Mouse (Mus musculus): ENCODE measurements around the gene Rbm45. TPM values are rescaled to one million over a fixed set of nuclear protein-coding genes. Genes with fewer than 3 reads are reported as not detected.

Rbm45 gene
- polyA plus RNA-seq, 1 experiment = 24.1 TPM

- H3K4me3 ChIP-seq (ENCODE audit: insufficient read depth, poor library complexity, severe bottlenecking) = peak overlapping the region; percentile 29
- no peaks in the 10 kb centered on the region for H3K36me3 ChIP-seq (ENCODE audit: control insufficient read depth, insufficient read depth)
- H3K79me2 ChIP-seq (ENCODE audit: control insufficient read depth, insufficient read depth) = no peaks in the 10 kb centered on the region
- no peaks in the 10 kb centered on the region for H3K27me3 ChIP-seq (ENCODE audit: control insufficient read depth, insufficient read depth, insufficient read length)
- no peak for TF ChIP-seq CTCF (IDR thresholded peaks at IDR 0.05; ENCODE audit: control insufficient read depth, insufficient read depth, insufficient read length)
- TF ChIP-seq CEBPB (IDR thresholded peaks at IDR 0.05; ENCODE audit: low read depth) = no peak
- TF ChIP-seq USF1 (IDR thresholded peaks at IDR 0.05; ENCODE audit: low read depth) = no peak
- no peak for TF ChIP-seq FOSL1 (IDR thresholded peaks at IDR 0.05; ENCODE audit: insufficient read depth, low read length, poor library complexity, severe bottlenecking)
- TF ChIP-seq MYOD1 (IDR thresholded peaks at IDR 0.05; ENCODE audit: control insufficient read depth, insufficient read length, low read depth) = no peak
- no peak for TF ChIP-seq MYOG (IDR thresholded peaks at IDR 0.05; ENCODE audit: control insufficient read depth, extremely low read depth, insufficient read length)
- no peak for TF ChIP-seq MAX (IDR thresholded peaks at IDR 0.05)
- no peaks in the 10 kb centered on the region for H3K79me3 ChIP-seq (ENCODE audit: low read depth)
- H3ac ChIP-seq (ENCODE audit: control insufficient read depth, insufficient read length, low read depth) = peak overlapping the region; percentile 88
These were observed 35.9 kb downstream of the Rbm45 start for GRCm38 (mm10) chr2:76405596-76406150.

DNA sequence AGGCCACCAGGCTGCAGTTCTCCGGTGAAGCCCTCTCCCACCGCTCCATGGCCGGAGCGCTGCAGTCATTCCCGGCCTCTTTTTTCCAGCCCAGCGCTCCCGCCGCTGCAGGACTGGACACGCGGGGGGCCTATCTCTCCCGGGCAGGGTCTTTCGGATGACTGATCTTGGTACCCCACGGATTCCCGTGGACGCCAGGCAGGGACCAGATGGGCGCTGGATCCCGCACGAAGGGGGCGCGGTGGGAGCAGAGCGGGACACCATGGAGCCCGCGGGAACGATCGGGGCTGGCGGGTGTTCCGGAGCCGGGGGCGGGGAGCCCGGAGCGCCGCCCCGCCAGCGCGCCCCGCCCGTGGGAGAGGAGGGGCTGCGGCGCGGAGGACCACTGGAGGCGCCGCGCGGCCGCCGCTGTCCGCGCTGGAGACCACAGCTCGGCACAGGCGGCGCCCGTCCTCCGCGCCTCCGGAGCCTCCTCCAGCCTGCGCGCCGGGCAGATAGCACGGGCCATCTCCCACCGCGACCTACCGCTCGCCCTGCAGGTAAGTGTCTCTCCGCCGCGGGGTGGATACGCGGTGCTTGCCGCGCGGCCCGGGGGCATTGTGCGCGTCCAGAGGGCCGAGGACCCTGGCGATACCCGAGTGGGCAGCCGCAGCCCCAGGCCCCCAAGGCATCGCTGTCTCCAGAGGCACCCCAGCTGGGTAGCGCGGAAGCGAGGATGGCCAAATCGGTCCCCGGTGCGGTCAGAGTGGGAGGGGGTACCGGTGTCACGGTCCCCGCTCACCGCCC, 36.6 kb downstream of the Rbm45 start, which contains the start of gene Osbpl6:
TSS of gene Osbpl6 (plus strand) at position 358 of the 786 bp plus-strand sequence.
- TF ChIP-seq CTCF (IDR thresholded peaks at IDR 0.05; ENCODE audit: control insufficient read depth, insufficient read depth, insufficient read length) (peak; percentile 28), CEBPB (IDR thresholded peaks at IDR 0.05; ENCODE audit: low read depth) (no peak)

GRCm38 (mm10) chr2:76406937-76407441, 37.2 kb downstream of the Rbm45 start:
- no peaks in the 10 kb centered on the region for H3K36me3 ChIP-seq (ENCODE audit: control insufficient read depth, insufficient read depth)
- no peak for TF ChIP-seq CEBPB (IDR thresholded peaks at IDR 0.05; ENCODE audit: low read depth)
- no peak for TF ChIP-seq MAX (IDR thresholded peaks at IDR 0.05)
- TF ChIP-seq MYOD1 (IDR thresholded peaks at IDR 0.05; ENCODE audit: control insufficient read depth, insufficient read length, low read depth) = no peak
- TF ChIP-seq FOSL1 (IDR thresholded peaks at IDR 0.05; ENCODE audit: insufficient read depth, low read length, poor library complexity, severe bottlenecking) = no peak
- TF ChIP-seq MYOG (IDR thresholded peaks at IDR 0.05; ENCODE audit: control insufficient read depth, extremely low read depth, insufficient read length) = no peak
- no peak for TF ChIP-seq USF1 (IDR thresholded peaks at IDR 0.05; ENCODE audit: low read depth)
- no peak for TF ChIP-seq CTCF (IDR thresholded peaks at IDR 0.05; ENCODE audit: control insufficient read depth, insufficient read depth, insufficient read length)
- peak overlapping the region; percentile 29 for H3K4me3 ChIP-seq (ENCODE audit: insufficient read depth, poor library complexity, severe bottlenecking)
- H3K79me3 ChIP-seq (ENCODE audit: low read depth) = no peaks in the 10 kb centered on the region
- H3K79me2 ChIP-seq (ENCODE audit: control insufficient read depth, insufficient read depth) = no peaks in the 10 kb centered on the region
- no peaks in the 10 kb centered on the region for H3K27me3 ChIP-seq (ENCODE audit: control insufficient read depth, insufficient read depth, insufficient read length)
- peak overlapping the region; percentile 93 for H3ac ChIP-seq (ENCODE audit: control insufficient read depth, insufficient read length, low read depth)

More for the DNA sequence above, 36.6 kb downstream of the Rbm45 start, which contains the start of gene Osbpl6:
- Histone ChIP-seq H3ac (ENCODE audit: control insufficient read depth, insufficient read length, low read depth) (peak within 1 kb of the TSS; percentile 93), H3K79me3 (ENCODE audit: low read depth) (no peaks in the 10 kb centered on the region), H3K36me3 (ENCODE audit: control insufficient read depth, insufficient read depth) (no peaks in the 10 kb centered on the region), H3K79me2 (ENCODE audit: control insufficient read depth, insufficient read depth) (no peaks in the 10 kb centered on the region), H3K27me3 (ENCODE audit: control insufficient read depth, insufficient read depth, insufficient read length) (no peaks in the 10 kb centered on the region), H3K4me3 (ENCODE audit: insufficient read depth, poor library complexity, severe bottlenecking) (peak within 1 kb of the TSS; percentile 29)

DNA sequence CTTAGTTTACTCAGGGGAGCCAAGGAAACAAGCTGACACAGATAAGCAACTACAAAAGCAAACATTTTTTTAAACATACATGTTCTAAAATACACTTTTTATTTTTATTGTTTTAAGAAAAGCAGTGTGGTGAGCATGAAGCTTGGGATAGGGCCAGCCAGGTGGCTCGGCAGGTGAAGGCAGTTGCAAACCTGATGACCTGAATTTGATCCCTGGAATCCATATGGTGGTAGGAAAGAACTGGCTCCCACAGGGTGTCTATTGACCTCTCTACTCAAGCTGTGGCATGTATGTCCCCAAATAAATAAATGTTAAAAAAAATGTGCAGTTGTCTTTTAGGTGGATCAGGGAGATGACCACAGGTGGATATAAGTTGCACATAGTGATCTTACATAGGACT, 39.7 kb downstream of the Rbm45 start:
- no peak overlapping the region for H3K4me3 ChIP-seq (ENCODE audit: insufficient read depth, poor library complexity, severe bottlenecking)
- H3K79me2 ChIP-seq (ENCODE audit: control insufficient read depth, insufficient read depth) = no peaks in the 10 kb centered on the region
- TF ChIP-seq FOSL1 (IDR thresholded peaks at IDR 0.05; ENCODE audit: insufficient read depth, low read length, poor library complexity, severe bottlenecking) (no peak), MYOG (IDR thresholded peaks at IDR 0.05; ENCODE audit: control insufficient read depth, extremely low read depth, insufficient read length) (no peak), CEBPB (IDR thresholded peaks at IDR 0.05; ENCODE audit: low read depth) (no peak), CTCF (IDR thresholded peaks at IDR 0.05; ENCODE audit: control insufficient read depth, insufficient read depth, insufficient read length) (no peak), USF1 (IDR thresholded peaks at IDR 0.05; ENCODE audit: low read depth) (no peak), MYOD1 (IDR thresholded peaks at IDR 0.05; ENCODE audit: control insufficient read depth, insufficient read length, low read depth) (no peak), MAX (IDR thresholded peaks at IDR 0.05) (no peak)
- no peaks in the 10 kb centered on the region for H3K27me3 ChIP-seq (ENCODE audit: control insufficient read depth, insufficient read depth, insufficient read length)
- H3K36me3 ChIP-seq (ENCODE audit: control insufficient read depth, insufficient read depth) = no peaks in the 10 kb centered on the region
- H3K79me3 ChIP-seq (ENCODE audit: low read depth) = no peaks in the 10 kb centered on the region
- H3ac ChIP-seq (ENCODE audit: control insufficient read depth, insufficient read length, low read depth) = no peak overlapping the region

DNA sequence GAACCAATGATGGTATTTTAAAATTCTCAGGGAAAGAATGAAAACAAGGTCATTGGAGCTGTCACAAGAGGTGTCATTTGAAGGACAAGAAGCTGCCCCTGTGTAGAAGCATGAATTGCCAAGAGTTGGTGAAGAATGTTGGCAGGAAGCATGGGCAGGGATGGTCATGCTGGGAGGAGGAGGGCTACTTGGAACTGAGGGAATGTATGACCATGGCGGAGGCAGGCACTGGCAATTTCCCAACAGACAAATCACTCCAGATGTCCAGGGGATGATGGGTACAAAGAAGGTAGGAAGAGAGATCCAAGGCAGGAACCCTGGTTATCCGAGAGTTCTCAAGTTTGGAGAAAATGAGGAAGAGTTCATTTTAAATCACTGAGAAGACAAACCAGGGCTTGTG, 40.2 kb downstream of the Rbm45 start:
- H3K79me2 ChIP-seq (ENCODE audit: control insufficient read depth, insufficient read depth) = no peaks in the 10 kb centered on the region
- H3K79me3 ChIP-seq (ENCODE audit: low read depth) = no peaks in the 10 kb centered on the region
- no peak overlapping the region for H3ac ChIP-seq (ENCODE audit: control insufficient read depth, insufficient read length, low read depth)
- H3K36me3 ChIP-seq (ENCODE audit: control insufficient read depth, insufficient read depth) = no peaks in the 10 kb centered on the region
- no peaks in the 10 kb centered on the region for H3K27me3 ChIP-seq (ENCODE audit: control insufficient read depth, insufficient read depth, insufficient read length)
- TF ChIP-seq CEBPB (IDR thresholded peaks at IDR 0.05; ENCODE audit: low read depth) = no peak
- TF ChIP-seq USF1 (IDR thresholded peaks at IDR 0.05; ENCODE audit: low read depth) = no peak
- TF ChIP-seq FOSL1 (IDR thresholded peaks at IDR 0.05; ENCODE audit: insufficient read depth, low read length, poor library complexity, severe bottlenecking) = no peak
- TF ChIP-seq MYOG (IDR thresholded peaks at IDR 0.05; ENCODE audit: control insufficient read depth, extremely low read depth, insufficient read length) = no peak
- no peak for TF ChIP-seq CTCF (IDR thresholded peaks at IDR 0.05; ENCODE audit: control insufficient read depth, insufficient read depth, insufficient read length)
- no peak for TF ChIP-seq MAX (IDR thresholded peaks at IDR 0.05)
- no peak for TF ChIP-seq MYOD1 (IDR thresholded peaks at IDR 0.05; ENCODE audit: control insufficient read depth, insufficient read length, low read depth)
- H3K4me3 ChIP-seq (ENCODE audit: insufficient read depth, poor library complexity, severe bottlenecking) = no peak overlapping the region
